Mouse (Mus musculus) midbrain, embryonic 16.5 days (tissue): ENCODE data around the gene Cfap221. TPM values are rescaled to one million over a fixed set of nuclear protein-coding genes. Genes with fewer than 3 reads are reported as not detected.

Source experiments
- ATAC-seq: fragments of 200-750 bp; cut with Nextera tagmentation; 2 replicates; pipeline ENCODE4 v1.8.0; 2017; ENCODE audit warnings: moderate TSS enrichment
- H3K27ac ChIP-seq: fragments of 300-500 bp; sonication (generic); 2 replicates; pipeline ENCODE4 v1.5.1; 2014; ENCODE audit warnings: mild to moderate bottlenecking, low read length, mixed read lengths
- H3K27me3 ChIP-seq: fragments of 300-500 bp; sonication (generic); 2 replicates; pipeline ENCODE4 v1.6.1; 2014; ENCODE audit warnings: low read depth, low read length, mixed read lengths; ENCODE audit not compliant: control insufficient read depth, insufficient read depth
- H3K36me3 ChIP-seq: fragments of 300-500 bp; sonication (generic); 2 replicates; pipeline ENCODE4 v1.6.1; 2014; ENCODE audit warnings: mild to moderate bottlenecking, low read length, moderate library complexity, mixed read lengths; ENCODE audit not compliant: control insufficient read depth, insufficient read depth
- H3K4me1 ChIP-seq: fragments of 300-500 bp; sonication (generic); 2 replicates; pipeline ENCODE4 v1.6.1; 2014; ENCODE audit warnings: mild to moderate bottlenecking, low read length, mixed read lengths; ENCODE audit not compliant: control insufficient read depth, insufficient read depth
- H3K4me2 ChIP-seq: fragments of 300-500 bp; sonication (generic); 2 replicates; pipeline ENCODE4 v1.6.1; 2014; ENCODE audit warnings: mild to moderate bottlenecking, low read length, mixed read lengths
- H3K4me3 ChIP-seq: fragments of 300-500 bp; sonication (generic); 2 replicates; pipeline ENCODE4 v1.5.1; 2014; ENCODE audit warnings: low read depth, mild to moderate bottlenecking, low read length, moderate library complexity, mixed read lengths
- H3K9ac ChIP-seq: fragments of 300-500 bp; sonication (generic); 2 replicates; pipeline ENCODE4 v1.6.1; 2014; ENCODE audit warnings: low read depth, low read length, mixed read lengths
- H3K9me3 ChIP-seq: fragments of 300-500 bp; sonication (generic); replicated peaks from 2 replicates; pipeline ENCODE4 v1.6.1; 2014; ENCODE audit warnings: mild to moderate bottlenecking, low read length, mixed read lengths; ENCODE audit not compliant: control insufficient read depth, poor library complexity, severe bottlenecking
- WGBS: fragments of 180-500 bp; shearing (Covaris S2); extraction: QIAGEN DNeasy Blood & Tissue Kit; methylation state at CpG from one replicate; pipeline ENCODE4 v1.1.7; 2014; 5-methylcytosine and 5-hydroxymethylcytosine counted together
- polyA plus RNA-seq: library from polyadenylated mRNA; unstranded; fragments of >200 nt; fragmentation: Nextera tagmentation; extraction: Ambion mirVana; gene quantifications from 2 replicates; pipeline ENCODE4 v1.2.1, GENCODE M21; 2015

The Cfap221 gene
- polyA plus RNA-seq, 1 experiment from 2014 or later = 0.40 TPM

GRCm38 (mm10) chr1:119965804-119966514 is 31.1 kb downstream of the Cfap221 start:
- no peak overlapping the region for H3K4me3 ChIP-seq
- 65% methylated on average over 12 of the region's 12 CpGs for WGBS
- H3K27me3 ChIP-seq = no peaks in the 10 kb centered on the region
- no peak overlapping the region for H3K27ac ChIP-seq
- no peaks in the 10 kb centered on the region for H3K9me3 ChIP-seq
- H3K4me1 ChIP-seq = no peaks in the 10 kb centered on the region
- H3K4me2 ChIP-seq = no peak overlapping the region
- H3K36me3 ChIP-seq = no peaks in the 10 kb centered on the region
- no peak for ATAC-seq
- no peak overlapping the region for H3K9ac ChIP-seq

- no peak overlapping the region for H3K4me2 ChIP-seq
- no peak overlapping the region for H3K4me3 ChIP-seq
- H3K9me3 ChIP-seq = no peaks in the 10 kb centered on the region
- H3K9ac ChIP-seq = no peak overlapping the region
- no peaks in the 10 kb centered on the region for H3K27me3 ChIP-seq
- no peaks in the 10 kb centered on the region for H3K4me1 ChIP-seq
- WGBS = 72% methylated on average over 7 of the region's 7 CpGs
- no peaks in the 10 kb centered on the region for H3K36me3 ChIP-seq
- no peak for ATAC-seq
- no peak overlapping the region for H3K27ac ChIP-seq
Measured at GRCm38 (mm10) chr1:119959920-119960319, 37.1 kb downstream of the Cfap221 start.

GRCm38 (mm10) chr1:119959464-119959863 is 37.6 kb downstream of the Cfap221 start:
- no peak overlapping the region for H3K4me3 ChIP-seq
- H3K4me1 ChIP-seq = no peaks in the 10 kb centered on the region
- 92% methylated on average over 4 of the region's 4 CpGs for WGBS
- no peak overlapping the region for H3K27ac ChIP-seq
- no peak overlapping the region for H3K9ac ChIP-seq
- no peaks in the 10 kb centered on the region for H3K36me3 ChIP-seq
- no peaks in the 10 kb centered on the region for H3K27me3 ChIP-seq
- H3K9me3 ChIP-seq = no peaks in the 10 kb centered on the region
- H3K4me2 ChIP-seq = no peak overlapping the region
- no peak for ATAC-seq

- H3K4me1 ChIP-seq = no peaks in the 10 kb centered on the region
- no peak overlapping the region for H3K27ac ChIP-seq
- H3K36me3 ChIP-seq = no peaks in the 10 kb centered on the region
- no peak overlapping the region for H3K9ac ChIP-seq
- H3K27me3 ChIP-seq = no peaks in the 10 kb centered on the region
- H3K4me2 ChIP-seq = no peak overlapping the region
- no peak; the same call in 1 of the 2 replicates for ATAC-seq
- H3K9me3 ChIP-seq = no peaks in the 10 kb centered on the region
- H3K4me3 ChIP-seq = no peak overlapping the region
- 64% methylated on average over 9 of the region's 9 CpGs for WGBS
Measured at GRCm38 (mm10) chr1:119957716-119958222, 39.3 kb downstream of the Cfap221 start.

GRCm38 (mm10) chr1:119954680-119955079 is 42.4 kb downstream of the Cfap221 start:
- no peaks in the 10 kb centered on the region for H3K36me3 ChIP-seq
- H3K4me2 ChIP-seq = no peak overlapping the region
- 60% methylated on average over 2 of the region's 2 CpGs for WGBS
- H3K4me3 ChIP-seq = no peak overlapping the region
- H3K9ac ChIP-seq = no peak overlapping the region
- no peaks in the 10 kb centered on the region for H3K4me1 ChIP-seq
- no peaks in the 10 kb centered on the region for H3K27me3 ChIP-seq
- peak; percentile 70 for ATAC-seq
- no peak overlapping the region for H3K27ac ChIP-seq
- H3K9me3 ChIP-seq = no peaks in the 10 kb centered on the region

- WGBS = 78% methylated on average over 9 of the region's 9 CpGs
- Histone ChIP-seq H3K27me3 (no peaks in the 10 kb centered on the region), H3K36me3 (no peaks in the 10 kb centered on the region), H3K9me3 (no peaks in the 10 kb centered on the region), H3K9ac (no peak overlapping the region), H3K4me1 (no peaks in the 10 kb centered on the region), H3K4me2 (no peak overlapping the region), H3K27ac (no peak overlapping the region), H3K4me3 (no peak overlapping the region)
- no peak for ATAC-seq
Measured at GRCm38 (mm10) chr1:119953456-119953855, 43.6 kb downstream of the Cfap221 start.

GRCm38 (mm10) chr1:119950086-119950485 is 46.9 kb downstream of the Cfap221 start:
- H3K27ac ChIP-seq = no peak overlapping the region
- 93% methylated on average over 8 of the region's 8 CpGs for WGBS
- H3K9ac ChIP-seq = no peak overlapping the region

GRCm38 (mm10) chr1:119936861-119937260 is 60.2 kb downstream of the Cfap221 start:
- H3K27ac ChIP-seq = no peak overlapping the region
- H3K27me3 ChIP-seq = no peaks in the 10 kb centered on the region
- no peak for ATAC-seq
- H3K4me3 ChIP-seq = no peak overlapping the region
- no peak overlapping the region for H3K4me2 ChIP-seq
- H3K9ac ChIP-seq = no peak overlapping the region
- H3K36me3 ChIP-seq = no peaks in the 10 kb centered on the region
- H3K9me3 ChIP-seq = no peaks in the 10 kb centered on the region
- no peaks in the 10 kb centered on the region for H3K4me1 ChIP-seq
- 34% methylated on average over 7 of the region's 7 CpGs for WGBS

More at GRCm38 (mm10) chr1:119950086-119950485, 46.9 kb downstream of the Cfap221 start:
- no peak overlapping the region for H3K4me2 ChIP-seq
- H3K4me1 ChIP-seq = no peaks in the 10 kb centered on the region
- H3K27me3 ChIP-seq = no peaks in the 10 kb centered on the region
- ATAC-seq = no peak
- H3K4me3 ChIP-seq = no peak overlapping the region
- no peaks in the 10 kb centered on the region for H3K36me3 ChIP-seq
- no peaks in the 10 kb centered on the region for H3K9me3 ChIP-seq

GRCm38 (mm10) chr1:119931421-119932150 is 65.4 kb downstream of the Cfap221 start:
- Histone ChIP-seq H3K9me3 (no peaks in the 10 kb centered on the region), H3K27ac (no peak overlapping the region), H3K4me2 (no peak overlapping the region), H3K4me3 (no peak overlapping the region), H3K27me3 (no peaks in the 10 kb centered on the region), H3K4me1 (no peaks in the 10 kb centered on the region), H3K36me3 (no peaks in the 10 kb centered on the region), H3K9ac (no peak overlapping the region)
- ATAC-seq = 0 out of 2 replicates have a peak, but pooled peaks have one; percentile 54
- WGBS = 74% methylated on average over 4 of the region's 4 CpGs
